Mouse (Mus musculus): Measurements from ENCODE around the gene Olfr1185-ps1. TPM values are rescaled to one million over a fixed set of nuclear protein-coding genes. Genes with fewer than 3 reads are reported as not detected.
"Not testable (repeated sequence)": the region's sequence is repeated elsewhere in the genome, so short reads cannot be mapped to it uniquely, and the experiment has no call there.

Gene Olfr1185-ps1
- polyA plus RNA-seq (2015; fragmentation: Nextera tagmentation; extraction: Ambion mirVana), result not detected in 2 replicates

DNA sequence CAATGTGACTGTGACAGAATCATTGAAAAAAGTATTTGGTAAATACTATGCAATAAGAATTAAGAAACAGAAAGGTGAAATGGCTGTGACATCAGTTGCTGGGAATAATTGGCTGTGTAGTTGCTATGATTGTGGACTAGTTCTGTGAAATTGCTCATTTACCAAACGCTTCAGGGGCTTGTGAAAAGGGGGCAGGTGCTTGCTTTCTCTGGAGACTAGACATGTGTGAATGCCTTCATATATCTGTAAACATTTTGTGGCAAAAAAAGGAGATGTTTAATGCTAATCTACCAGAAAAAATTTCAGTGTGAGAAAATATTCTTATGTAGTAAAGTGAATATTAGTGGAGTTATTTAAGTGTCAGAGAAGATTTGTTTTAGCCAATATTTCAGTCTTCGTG lies at the start of gene Olfr1185-ps1:
Gene Olfr1185-ps1, plus strand, starts transcription at position 301 of the 400 bp plus-strand sequence.
- no peaks in the 10 kb centered on the region for H3K9me3 ChIP-seq
- H3K27ac ChIP-seq (replicated peaks), result no peak within 1 kb of the TSS
- ATAC-seq (ENCODE audit: low FRiP score, low read depth), result no peak
- H3K4me3 ChIP-seq, result no peak within 1 kb of the TSS
- H3K4me1 ChIP-seq (replicated peaks), result no peaks in the 10 kb centered on the region
- H3K27me3 ChIP-seq, result no peaks in the 10 kb centered on the region
- H3K9ac ChIP-seq, result no peak within 1 kb of the TSS
- WGBS, result 77% methylated on average over 2 of the region's 2 CpGs
- no peaks in the 10 kb centered on the region for H3K36me3 ChIP-seq
- no peak within 1 kb of the TSS for H3K4me2 ChIP-seq

DNA sequence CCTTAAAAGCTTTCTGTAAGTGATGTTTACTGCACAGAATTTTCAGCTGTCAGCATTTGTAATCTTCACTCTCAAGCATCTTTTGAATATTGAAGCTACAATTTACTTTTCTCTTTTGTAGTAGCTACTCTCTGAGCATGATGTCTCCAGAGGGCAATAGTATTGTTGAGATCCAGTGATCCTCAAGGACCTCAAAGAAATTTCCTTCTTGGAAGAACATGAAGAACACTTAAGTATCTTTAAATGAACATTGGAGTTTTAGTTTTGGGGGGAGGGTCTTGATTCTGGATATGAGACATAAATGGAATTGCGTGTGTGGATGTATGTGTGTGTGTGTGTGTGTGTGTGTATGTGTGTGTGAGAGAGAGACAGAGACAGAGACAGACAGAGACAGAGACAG lies 44.1 kb upstream of the Olfr1185-ps1 start, which contains the start of gene Gm13757:
Gene Gm13757, minus strand, starts transcription at position 101 of the 400 bp plus-strand sequence.
- no peak for ATAC-seq (ENCODE audit: low FRiP score, low read depth)
- WGBS, result 93% methylated on average over 1 of the region's 1 CpGs
- H3K4me1 ChIP-seq (replicated peaks), result no peaks in the 10 kb centered on the region

DNA sequence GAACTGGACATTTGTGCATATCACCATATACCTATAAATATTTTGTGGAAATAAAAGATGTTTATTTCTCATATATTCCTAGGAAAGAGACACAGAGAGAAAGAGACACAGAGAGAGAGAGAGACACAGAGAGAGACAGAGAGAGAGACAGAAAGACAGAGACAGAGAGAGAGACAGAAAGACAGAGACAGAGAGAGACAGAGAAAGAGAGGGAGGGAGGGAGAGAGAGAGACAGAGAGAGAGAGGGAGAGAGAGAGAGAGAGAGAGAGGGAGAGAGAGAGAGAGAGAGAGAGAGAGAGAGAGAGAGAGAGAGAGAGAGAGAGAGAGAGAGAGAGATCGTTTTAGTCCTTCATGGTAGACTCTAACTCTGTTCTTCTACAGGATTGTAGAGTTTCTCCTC lies 38.6 kb upstream of the Olfr1185-ps1 start, which contains the start of gene Olfr1183:
Gene Olfr1183, plus strand, starts transcription at position 301 of the 400 bp plus-strand sequence.
- H3K36me3 ChIP-seq; H3K4me1 ChIP-seq (replicated peaks); H3K27me3 ChIP-seq; H3K4me2 ChIP-seq; H3K9me3 ChIP-seq; H3K4me3 ChIP-seq; H3K9ac ChIP-seq; ATAC-seq (ENCODE audit: low FRiP score, low read depth); H3K27ac ChIP-seq (replicated peaks): not testable (repeated sequence)
- WGBS, result 89% methylated on average over 1 of the region's 1 CpGs

More for the DNA sequence above, 44.1 kb upstream of the Olfr1185-ps1 start, which contains the start of gene Gm13757:
- H3K36me3 ChIP-seq, result no peaks in the 10 kb centered on the region
- no peak within 1 kb of the TSS for H3K4me3 ChIP-seq
- no peak within 1 kb of the TSS for H3K27ac ChIP-seq (replicated peaks)
- H3K4me2 ChIP-seq, result no peak within 1 kb of the TSS
- no peaks in the 10 kb centered on the region for H3K9me3 ChIP-seq
- H3K27me3 ChIP-seq, result no peaks in the 10 kb centered on the region
- no peak within 1 kb of the TSS for H3K9ac ChIP-seq

DNA sequence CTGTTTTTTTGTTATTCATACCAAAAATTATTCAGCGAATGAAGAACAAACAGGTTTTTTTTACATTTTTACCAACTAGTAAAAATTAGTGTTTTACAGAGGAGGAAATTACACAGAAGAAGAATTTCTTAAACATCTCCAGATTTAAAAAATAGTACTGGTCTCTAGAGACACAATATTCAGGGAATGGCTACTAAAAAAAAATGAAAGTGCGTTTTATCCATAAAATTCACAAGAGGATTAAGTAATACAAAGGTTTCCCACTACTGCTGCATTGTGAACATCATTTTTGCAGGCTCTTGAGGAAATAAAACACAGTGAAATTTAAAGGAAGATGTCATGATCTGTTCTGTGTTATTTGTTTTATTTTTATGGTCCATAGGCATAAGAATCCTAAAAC lies 9.8 kb upstream of the Olfr1185-ps1 start, which contains the start of gene Olfr1184:
Gene Olfr1184, plus strand, starts transcription at position 301 of the 400 bp plus-strand sequence.
- no peaks in the 10 kb centered on the region for H3K36me3 ChIP-seq
- H3K9me3 ChIP-seq, result no peaks in the 10 kb centered on the region
- no peak within 1 kb of the TSS for H3K4me2 ChIP-seq
- no peak for ATAC-seq (ENCODE audit: low FRiP score, low read depth)
- H3K27me3 ChIP-seq, result no peaks in the 10 kb centered on the region
- H3K27ac ChIP-seq (replicated peaks), result no peak within 1 kb of the TSS
- WGBS, result 90% methylated on average over 2 of the region's 2 CpGs
- H3K4me1 ChIP-seq (replicated peaks), result no peaks in the 10 kb centered on the region
- no peak within 1 kb of the TSS for H3K4me3 ChIP-seq
- no peak within 1 kb of the TSS for H3K9ac ChIP-seq

DNA sequence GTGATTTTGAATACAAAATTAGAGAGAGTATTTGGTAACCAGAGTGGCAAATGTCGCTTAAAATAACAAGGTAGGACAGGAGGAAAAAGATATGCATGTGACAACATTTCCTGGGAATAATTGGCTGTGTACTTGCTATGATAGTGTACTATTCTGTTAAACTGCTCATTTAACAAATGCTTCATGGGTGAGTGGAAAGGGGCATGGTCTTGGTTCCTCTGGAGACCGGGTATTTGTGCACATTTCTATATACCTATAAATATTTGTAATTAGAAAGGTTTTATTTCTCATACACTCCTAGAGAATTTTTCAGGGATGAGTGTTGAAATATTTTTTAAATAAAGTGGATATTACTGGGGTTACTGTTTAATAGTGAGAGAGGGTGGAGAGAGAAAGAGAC lies 25.1 kb downstream of the Olfr1185-ps1 start, which contains the start of gene Olfr1186:
Gene Olfr1186, plus strand, starts transcription at position 301 of the 400 bp plus-strand sequence.
- WGBS, result 82% methylated on average over 2 of the region's 2 CpGs
- Histone ChIP-seq H3K9ac (no peak within 1 kb of the TSS), H3K36me3 (no peaks in the 10 kb centered on the region), H3K4me2 (no peak within 1 kb of the TSS), H3K27ac (replicated peaks) (no peak within 1 kb of the TSS), H3K4me1 (replicated peaks) (no peaks in the 10 kb centered on the region), H3K27me3 (no peaks in the 10 kb centered on the region), H3K9me3 (no peaks in the 10 kb centered on the region), H3K4me3 (no peak within 1 kb of the TSS)
- ATAC-seq (ENCODE audit: low FRiP score, low read depth), result no peak

DNA sequence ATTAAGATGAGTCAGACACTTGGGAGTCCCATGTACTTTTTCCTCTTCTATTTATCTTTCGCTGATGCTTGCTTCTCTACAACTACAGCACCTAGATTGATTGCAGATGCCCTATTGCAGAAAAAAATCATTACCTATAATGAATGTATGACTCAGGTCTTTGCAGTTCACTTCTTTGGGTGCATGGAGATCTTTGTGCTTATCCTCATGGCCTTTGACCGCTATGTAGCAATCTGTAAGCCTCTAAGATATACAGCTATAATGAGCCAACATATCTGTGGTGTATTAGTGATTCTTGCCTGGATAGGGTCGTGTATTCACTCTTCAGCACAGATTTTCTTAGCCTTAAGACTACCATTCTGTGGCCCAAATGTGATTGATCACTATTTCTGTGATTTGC lies 32.6 kb downstream of the Olfr1185-ps1 start:
- ATAC-seq (ENCODE audit: low FRiP score, low read depth), result no peak
- 76% methylated on average over 3 of the region's 3 CpGs for WGBS

More for the DNA sequence above, 32.6 kb downstream of the Olfr1185-ps1 start:
- Histone ChIP-seq H3K27me3 (no peaks in the 10 kb centered on the region), H3K36me3 (no peaks in the 10 kb centered on the region), H3K27ac (replicated peaks) (no peak overlapping the region), H3K4me1 (replicated peaks) (no peaks in the 10 kb centered on the region), H3K4me3 (no peak overlapping the region), H3K4me2 (no peak overlapping the region), H3K9me3 (no peaks in the 10 kb centered on the region), H3K9ac (no peak overlapping the region)

Other genes starting within 250 kb of the Olfr1185-ps1 start
- not detected in 2 replicates for gene Olfr1173, start 213.4 kb upstream of the Olfr1185-ps1 start, polyA plus RNA-seq (2015; fragmentation: Nextera tagmentation; extraction: Ambion mirVana)
- gene Olfr1174-ps, start 178.2 kb upstream of the Olfr1185-ps1 start, polyA plus RNA-seq (2015; fragmentation: Nextera tagmentation; extraction: Ambion mirVana), result not detected in 2 replicates
- gene Olfr1175-ps, start 166.1 kb upstream of the Olfr1185-ps1 start, polyA plus RNA-seq (2015; fragmentation: Nextera tagmentation; extraction: Ambion mirVana), result not detected in 2 replicates
- not detected in 2 replicates for gene Olfr1176, start 156.6 kb upstream of the Olfr1185-ps1 start, polyA plus RNA-seq (2015; fragmentation: Nextera tagmentation; extraction: Ambion mirVana)
- not detected in 2 replicates for gene Olfr1177-ps, start 146.8 kb upstream of the Olfr1185-ps1 start, polyA plus RNA-seq (2015; fragmentation: Nextera tagmentation; extraction: Ambion mirVana)
- not detected in 2 replicates for gene Olfr1178, start 106.3 kb upstream of the Olfr1185-ps1 start, polyA plus RNA-seq (2015; fragmentation: Nextera tagmentation; extraction: Ambion mirVana)
- gene Olfr1179, start 86.9 kb upstream of the Olfr1185-ps1 start, polyA plus RNA-seq (2015; fragmentation: Nextera tagmentation; extraction: Ambion mirVana), result not detected in 2 replicates
- not detected in 2 replicates for gene Olfr1180, start 74.2 kb upstream of the Olfr1185-ps1 start, polyA plus RNA-seq (2015; fragmentation: Nextera tagmentation; extraction: Ambion mirVana)
- gene Olfr1181, start 67.1 kb upstream of the Olfr1185-ps1 start, polyA plus RNA-seq (2015; fragmentation: Nextera tagmentation; extraction: Ambion mirVana), result not detected in 2 replicates
- gene Gm13757, start 44.2 kb upstream of the Olfr1185-ps1 start, polyA plus RNA-seq (2015; fragmentation: Nextera tagmentation; extraction: Ambion mirVana), result not detected in 2 replicates
- gene Olfr1183, start 38.5 kb upstream of the Olfr1185-ps1 start, polyA plus RNA-seq (2015; fragmentation: Nextera tagmentation; extraction: Ambion mirVana), result not detected in 2 replicates
- gene Olfr1184, start 9.7 kb upstream of the Olfr1185-ps1 start, polyA plus RNA-seq (2015; fragmentation: Nextera tagmentation; extraction: Ambion mirVana), result not detected in 2 replicates
- gene Olfr1186, start 25.2 kb downstream of the Olfr1185-ps1 start, polyA plus RNA-seq (2015; fragmentation: Nextera tagmentation; extraction: Ambion mirVana), result not detected in 2 replicates
- not detected in 2 replicates for gene Olfr1188, start 63.6 kb downstream of the Olfr1185-ps1 start, polyA plus RNA-seq (2015; fragmentation: Nextera tagmentation; extraction: Ambion mirVana)
- not detected in 2 replicates for gene Olfr1189, start 93.1 kb downstream of the Olfr1185-ps1 start, polyA plus RNA-seq (2015; fragmentation: Nextera tagmentation; extraction: Ambion mirVana)
- not detected in 2 replicates for gene Olfr1191-ps1, start 147.2 kb downstream of the Olfr1185-ps1 start, polyA plus RNA-seq (2015; fragmentation: Nextera tagmentation; extraction: Ambion mirVana)
- not detected in 2 replicates for gene Olfr1192-ps1, start 155.2 kb downstream of the Olfr1185-ps1 start, polyA plus RNA-seq (2015; fragmentation: Nextera tagmentation; extraction: Ambion mirVana)
- not detected in 2 replicates for gene Olfr1193, start 182.3 kb downstream of the Olfr1185-ps1 start, polyA plus RNA-seq (2015; fragmentation: Nextera tagmentation; extraction: Ambion mirVana)
- not detected in 2 replicates for gene Olfr1195, start 195.9 kb downstream of the Olfr1185-ps1 start, polyA plus RNA-seq (2015; fragmentation: Nextera tagmentation; extraction: Ambion mirVana)
- not detected in 2 replicates for gene Olfr1196, start 211.3 kb downstream of the Olfr1185-ps1 start, polyA plus RNA-seq (2015; fragmentation: Nextera tagmentation; extraction: Ambion mirVana)
- gene Olfr1197, start 239.0 kb downstream of the Olfr1185-ps1 start, polyA plus RNA-seq (2015; fragmentation: Nextera tagmentation; extraction: Ambion mirVana), result not detected in 2 replicates

Measured in hindbrain, embryonic 15.5 days (tissue).